Mouse (Mus musculus) heart, adult 2 months (tissue): ENCODE results near the gene Msh5.

Experiments
- CTCF ChIP-seq: fragments of 200-600 bp; IDR thresholded peaks from 2 replicates; pipeline ENCODE4 v1.8.1; 2022; ENCODE audit warnings: antibody characterized with exemption, mild to moderate bottlenecking, moderate library complexity
- POLR2A ChIP-seq: fragments of 200-500 bp; IDR thresholded peaks from 2 replicates; pipeline ENCODE4 v1.6.1; 2011; ENCODE audit warnings: mild to moderate bottlenecking, low read depth, low read length, control low read depth; ENCODE audit not compliant: insufficient read depth

- TF ChIP-seq CTCF (no peak), POLR2A (no peak)
Measured at GRCm38 (mm10) chr17:35028315-35028714, 18.2 kb downstream of the Msh5 start.
